Mouse (Mus musculus): ENCODE results near the gene Lhfpl2. TPM values are rescaled to one million over a fixed set of nuclear protein-coding genes. Genes with fewer than 3 reads are reported as not detected.

The Lhfpl2 gene
- polyA plus RNA-seq, 1 experiment, result not detected

- no peak overlapping the region for H3K4me3 ChIP-seq (ENCODE audit: insufficient read depth, low read depth, low read length)
- 90% methylated on average over 15 of the region's 15 CpGs for WGBS
- no peak overlapping the region for H3K27ac ChIP-seq (ENCODE audit: insufficient read depth, low read depth, low read length)
- TF ChIP-seq POLR2A (IDR thresholded peaks at IDR 0.05; ENCODE audit: insufficient read depth, low read depth, low read length) (no peak), CTCF (IDR thresholded peaks at IDR 0.05; ENCODE audit: insufficient read depth, low read depth, low read length) (no peak)
- peaks cover 19% of the 10 kb centered on the region for H3K4me1 ChIP-seq (ENCODE audit: control insufficient read depth, insufficient read depth, low read length)
These were observed 115.1 kb downstream of the Lhfpl2 start for GRCm38 (mm10) chr13:94172533-94173310.

DNA sequence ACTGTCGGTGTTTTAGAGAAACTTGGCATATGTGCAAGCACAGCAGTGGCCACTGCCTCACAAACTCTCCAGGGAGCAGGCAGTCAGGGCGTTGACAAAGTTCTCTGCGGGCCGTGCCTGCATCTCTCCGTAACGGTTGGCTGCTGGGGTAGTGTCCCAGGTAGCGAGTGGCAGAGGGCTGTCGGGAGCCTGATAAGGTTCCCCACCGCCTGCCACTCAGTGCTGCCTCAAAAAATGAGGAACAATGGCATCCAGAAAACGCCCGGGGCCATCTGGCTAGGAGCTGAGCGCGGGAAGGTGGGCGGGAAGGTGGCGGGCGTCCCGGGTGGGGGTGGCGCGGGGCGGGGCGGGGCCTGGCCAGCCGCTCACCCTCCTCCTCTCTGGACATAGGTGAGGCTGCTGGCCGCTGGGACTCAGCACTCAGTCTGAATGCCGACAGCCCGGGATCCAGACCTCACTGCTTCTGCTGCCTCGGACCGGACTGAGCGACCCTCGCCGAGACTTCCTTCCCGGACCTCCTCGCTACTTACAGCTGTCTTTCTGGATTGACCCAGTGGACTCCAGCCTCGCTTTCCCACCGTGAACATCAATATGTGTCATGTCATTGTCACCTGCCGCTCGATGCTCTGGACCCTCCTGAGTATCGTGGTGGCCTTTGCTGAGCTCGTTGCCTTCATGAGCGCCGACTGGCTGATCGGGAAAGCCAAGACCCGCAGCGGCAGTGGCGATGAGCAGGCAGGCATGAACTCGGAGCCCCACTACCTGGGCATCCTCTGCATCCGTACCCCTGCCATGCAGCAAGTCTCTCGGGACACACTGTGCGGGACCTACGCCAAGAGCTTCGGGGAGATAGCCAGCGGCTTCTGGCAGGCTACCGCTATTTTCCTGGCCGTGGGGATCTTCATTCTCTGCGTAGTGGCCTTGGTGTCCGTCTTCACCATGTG is 116.3 kb downstream of the Lhfpl2 start:
- H3K4me1 ChIP-seq (ENCODE audit: control insufficient read depth, insufficient read depth, low read length), result peaks cover 23% of the 10 kb centered on the region
- WGBS, result 4% methylated on average over 55 of the region's 55 CpGs
- H3K4me3 ChIP-seq (ENCODE audit: insufficient read depth, low read depth, low read length), result peak overlapping the region; percentile 43
- no peak overlapping the region for H3K27ac ChIP-seq (ENCODE audit: insufficient read depth, low read depth, low read length)
- no peak for TF ChIP-seq CTCF (IDR thresholded peaks at IDR 0.05; ENCODE audit: insufficient read depth, low read depth, low read length)
- TF ChIP-seq POLR2A (IDR thresholded peaks at IDR 0.05; ENCODE audit: insufficient read depth, low read depth, low read length), result no peak

DNA sequence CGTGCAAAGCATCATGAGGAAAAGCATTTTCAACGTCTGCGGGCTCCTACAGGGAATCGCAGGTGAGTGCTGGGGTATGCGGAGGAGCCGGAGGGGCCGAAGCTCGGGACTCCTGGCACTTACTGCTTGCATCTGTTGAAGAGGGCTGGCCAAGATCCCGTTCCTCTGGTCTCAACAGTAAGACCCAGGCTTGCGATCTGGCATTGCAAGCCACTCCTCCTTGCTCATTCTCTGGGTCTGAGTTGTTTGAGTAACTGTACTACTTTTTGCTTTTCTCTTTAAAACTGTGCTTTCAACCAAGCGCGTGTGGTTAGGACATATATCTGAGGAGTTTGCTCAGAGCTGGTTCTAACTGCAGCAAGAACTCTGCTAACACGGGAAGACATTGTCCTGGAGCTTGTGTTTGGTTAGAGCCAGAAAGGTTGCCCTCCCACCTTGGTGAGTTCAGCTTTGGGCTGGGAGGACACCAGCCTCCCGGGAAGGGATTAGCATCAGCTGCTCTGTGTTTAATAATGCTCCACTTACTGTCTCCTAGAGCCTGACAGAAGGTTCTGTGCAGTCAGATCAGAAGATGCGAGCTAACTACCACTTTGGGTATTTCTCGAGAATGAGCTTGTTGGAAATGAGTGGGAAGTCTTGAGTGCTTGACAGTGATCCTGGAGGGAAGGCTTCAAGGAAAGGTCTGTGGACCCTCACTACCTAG is 117.1 kb downstream of the Lhfpl2 start:
- TF ChIP-seq POLR2A (IDR thresholded peaks at IDR 0.05; ENCODE audit: insufficient read depth, low read depth, low read length) (no peak), CTCF (IDR thresholded peaks at IDR 0.05; ENCODE audit: insufficient read depth, low read depth, low read length) (no peak)
- 11% methylated on average over 16 of the region's 16 CpGs for WGBS
- H3K4me1 ChIP-seq (ENCODE audit: control insufficient read depth, insufficient read depth, low read length), result peaks cover 28% of the 10 kb centered on the region
- H3K27ac ChIP-seq (ENCODE audit: insufficient read depth, low read depth, low read length), result no peak overlapping the region
- H3K4me3 ChIP-seq (ENCODE audit: insufficient read depth, low read depth, low read length), result peak overlapping the region; percentile 43

DNA sequence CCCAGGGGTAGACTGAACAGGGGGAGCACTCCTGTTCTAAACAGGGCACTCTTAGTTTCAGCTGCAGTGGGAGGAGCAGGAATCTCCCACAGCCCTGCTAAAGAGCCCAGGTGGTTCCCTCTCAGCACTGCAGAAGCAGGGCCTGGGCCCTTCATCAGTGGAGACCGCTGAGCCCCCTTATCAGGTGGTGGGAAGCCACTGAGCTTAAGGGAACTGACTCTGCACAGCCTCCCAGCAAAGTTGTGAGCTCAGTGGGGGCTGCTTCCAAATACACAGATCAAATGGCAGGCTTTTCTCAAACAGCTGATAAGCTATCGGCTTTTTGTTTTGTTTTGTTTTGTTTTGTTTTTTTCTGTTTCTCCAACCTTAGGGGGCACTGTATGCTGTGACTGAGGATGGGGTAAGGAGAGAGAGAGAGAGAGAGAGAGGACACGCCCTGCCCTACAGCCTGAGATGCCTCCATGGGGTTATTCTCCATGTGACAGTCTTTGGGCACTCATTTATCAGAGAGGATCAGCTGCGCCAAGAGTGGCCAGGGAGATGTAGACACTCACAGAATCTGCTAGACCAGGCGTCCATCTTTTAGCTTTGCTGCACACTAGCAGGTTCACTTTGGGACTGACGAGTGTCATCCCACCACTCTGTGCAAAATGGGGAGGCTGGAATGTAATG is 117.9 kb downstream of the Lhfpl2 start:
- H3K27ac ChIP-seq (ENCODE audit: insufficient read depth, low read depth, low read length), result no peak overlapping the region
- H3K4me3 ChIP-seq (ENCODE audit: insufficient read depth, low read depth, low read length), result peak overlapping the region; percentile 43; the same call in 1 of the 2 replicates
- peaks cover 28% of the 10 kb centered on the region for H3K4me1 ChIP-seq (ENCODE audit: control insufficient read depth, insufficient read depth, low read length)
- no peak for TF ChIP-seq CTCF (IDR thresholded peaks at IDR 0.05; ENCODE audit: insufficient read depth, low read depth, low read length)
- no peak for TF ChIP-seq POLR2A (IDR thresholded peaks at IDR 0.05; ENCODE audit: insufficient read depth, low read depth, low read length)
- WGBS, result 76% methylated on average over 6 of the region's 6 CpGs

DNA sequence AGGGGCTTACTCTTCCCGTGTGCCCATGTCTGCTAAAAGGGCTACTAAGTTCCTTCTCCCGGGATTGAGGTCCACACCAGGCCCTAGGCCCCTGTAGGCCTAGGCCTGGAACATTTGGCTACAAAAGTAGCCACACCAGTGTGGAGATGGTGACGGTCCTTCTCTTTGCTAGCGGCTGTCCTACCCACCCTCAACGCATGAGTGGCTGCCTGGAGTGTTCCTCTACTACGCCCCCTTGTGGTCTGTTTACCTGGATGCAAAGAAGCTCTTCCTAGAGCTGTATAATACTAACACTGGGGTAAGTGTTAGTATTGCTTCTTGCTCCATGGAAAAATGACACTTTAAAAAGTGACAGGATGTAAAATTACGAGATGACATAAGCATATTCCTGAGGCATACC is 119.6 kb downstream of the Lhfpl2 start:
- peaks cover 28% of the 10 kb centered on the region for H3K4me1 ChIP-seq (ENCODE audit: control insufficient read depth, insufficient read depth, low read length)
- no peak overlapping the region for H3K27ac ChIP-seq (ENCODE audit: insufficient read depth, low read depth, low read length)
- no peak overlapping the region for H3K4me3 ChIP-seq (ENCODE audit: insufficient read depth, low read depth, low read length)
- 72% methylated on average over 7 of the region's 7 CpGs for WGBS
- TF ChIP-seq CTCF (IDR thresholded peaks at IDR 0.05; ENCODE audit: insufficient read depth, low read depth, low read length), result 0 out of 2 replicates have a peak, but pooled peaks have one; percentile 31
- TF ChIP-seq POLR2A (IDR thresholded peaks at IDR 0.05; ENCODE audit: insufficient read depth, low read depth, low read length), result no peak

DNA sequence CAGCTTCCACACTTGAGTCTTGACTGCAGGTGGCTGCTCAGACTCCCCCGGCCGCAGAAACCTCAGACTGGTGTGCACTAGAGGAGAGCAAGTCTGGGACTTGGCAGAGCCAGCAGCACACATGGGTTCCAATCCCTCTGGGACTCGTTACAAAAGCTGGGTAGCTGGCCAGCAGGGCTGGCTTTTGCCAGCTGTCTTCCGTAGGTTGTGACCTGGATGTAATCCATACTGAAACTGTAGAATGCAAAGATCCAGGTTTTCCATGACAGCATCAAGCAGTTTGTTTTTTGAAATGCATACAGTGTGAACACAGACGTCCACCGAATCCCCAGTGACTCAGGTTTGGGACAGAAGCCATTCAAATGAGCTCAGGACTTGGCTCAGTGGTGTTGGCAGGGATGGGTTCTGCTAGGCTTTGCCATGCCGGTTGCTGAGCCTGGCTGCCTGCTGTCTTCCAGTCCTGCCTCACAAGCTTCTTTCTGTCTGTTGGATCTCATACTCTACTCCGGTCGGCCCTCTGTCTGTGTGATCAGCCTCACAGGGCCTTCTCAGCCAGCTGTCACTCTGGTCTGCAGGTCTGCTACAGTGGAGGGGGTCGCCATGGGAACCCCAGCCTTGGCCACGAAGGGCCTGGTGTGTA is 120.9 kb downstream of the Lhfpl2 start:
- WGBS, result 55% methylated on average over 11 of the region's 11 CpGs
- Histone ChIP-seq H3K4me1 (ENCODE audit: control insufficient read depth, insufficient read depth, low read length) (peaks cover 27% of the 10 kb centered on the region), H3K27ac (ENCODE audit: insufficient read depth, low read depth, low read length) (no peak overlapping the region), H3K4me3 (ENCODE audit: insufficient read depth, low read depth, low read length) (no peak overlapping the region)
- TF ChIP-seq CTCF (IDR thresholded peaks at IDR 0.05; ENCODE audit: insufficient read depth, low read depth, low read length) (no peak), POLR2A (IDR thresholded peaks at IDR 0.05; ENCODE audit: insufficient read depth, low read depth, low read length) (no peak)

DNA sequence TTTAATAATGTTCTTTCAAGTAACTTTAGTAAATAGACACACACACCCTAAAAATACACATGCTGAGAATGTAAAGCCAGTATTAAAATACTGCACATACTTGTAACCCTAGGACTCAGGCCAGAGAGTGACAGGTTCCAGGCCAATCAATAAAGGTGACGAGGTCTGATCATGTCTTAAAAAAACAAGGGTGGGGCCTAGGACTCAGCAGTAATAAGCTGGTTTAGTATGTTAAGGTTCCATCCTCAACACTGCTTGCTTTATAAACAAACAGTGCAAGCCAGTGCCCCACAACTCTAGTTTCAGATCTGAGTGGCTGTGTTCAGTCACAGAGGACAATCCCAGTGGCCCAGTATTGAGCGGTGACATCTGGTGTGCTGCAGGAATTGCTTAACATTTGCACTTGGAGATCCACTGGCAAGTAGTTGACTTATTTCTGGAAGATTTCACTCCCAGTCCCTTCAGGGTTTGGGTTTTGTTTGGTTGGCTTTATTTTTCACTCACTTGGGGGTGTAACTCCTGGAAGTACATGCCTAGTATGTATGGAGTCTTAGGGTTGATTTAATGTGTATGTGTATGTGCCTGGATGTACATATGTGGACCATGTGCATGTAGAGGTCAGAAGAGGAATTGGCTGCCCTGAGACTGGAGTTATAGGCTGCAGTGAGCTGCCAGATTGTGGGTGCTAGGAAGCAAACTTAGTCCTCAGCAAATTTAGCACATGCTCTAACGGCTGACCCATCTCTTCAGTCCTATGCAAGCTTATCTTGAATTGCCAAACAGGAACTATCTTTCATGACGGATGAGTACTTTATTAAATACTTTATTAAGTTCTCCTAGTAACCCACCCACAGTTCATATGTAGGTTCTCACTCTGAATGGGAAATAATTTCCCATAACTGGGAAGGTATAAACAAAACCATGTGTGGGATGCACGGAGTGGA is 123.2 kb downstream of the Lhfpl2 start:
- 93% methylated on average over 5 of the region's 5 CpGs for WGBS
- TF ChIP-seq POLR2A (IDR thresholded peaks at IDR 0.05; ENCODE audit: insufficient read depth, low read depth, low read length) (no peak), CTCF (IDR thresholded peaks at IDR 0.05; ENCODE audit: insufficient read depth, low read depth, low read length) (no peak)
- H3K27ac ChIP-seq (ENCODE audit: insufficient read depth, low read depth, low read length), result no peak overlapping the region
- H3K4me1 ChIP-seq (ENCODE audit: control insufficient read depth, insufficient read depth, low read length), result peaks cover 11% of the 10 kb centered on the region; the same call in 1 of the 2 replicates
- no peak overlapping the region for H3K4me3 ChIP-seq (ENCODE audit: insufficient read depth, low read depth, low read length)
